Mouse (Mus musculus): Measurements from ENCODE around the gene Ttc22. TPM values are rescaled to one million over a fixed set of nuclear protein-coding genes. Genes with fewer than 3 reads are reported as not detected.

Ttc22 gene
- total and polyA plus RNA-seq, 2 experiments from 2014 or later: 0.25 to 0.73 TPM

DNA sequence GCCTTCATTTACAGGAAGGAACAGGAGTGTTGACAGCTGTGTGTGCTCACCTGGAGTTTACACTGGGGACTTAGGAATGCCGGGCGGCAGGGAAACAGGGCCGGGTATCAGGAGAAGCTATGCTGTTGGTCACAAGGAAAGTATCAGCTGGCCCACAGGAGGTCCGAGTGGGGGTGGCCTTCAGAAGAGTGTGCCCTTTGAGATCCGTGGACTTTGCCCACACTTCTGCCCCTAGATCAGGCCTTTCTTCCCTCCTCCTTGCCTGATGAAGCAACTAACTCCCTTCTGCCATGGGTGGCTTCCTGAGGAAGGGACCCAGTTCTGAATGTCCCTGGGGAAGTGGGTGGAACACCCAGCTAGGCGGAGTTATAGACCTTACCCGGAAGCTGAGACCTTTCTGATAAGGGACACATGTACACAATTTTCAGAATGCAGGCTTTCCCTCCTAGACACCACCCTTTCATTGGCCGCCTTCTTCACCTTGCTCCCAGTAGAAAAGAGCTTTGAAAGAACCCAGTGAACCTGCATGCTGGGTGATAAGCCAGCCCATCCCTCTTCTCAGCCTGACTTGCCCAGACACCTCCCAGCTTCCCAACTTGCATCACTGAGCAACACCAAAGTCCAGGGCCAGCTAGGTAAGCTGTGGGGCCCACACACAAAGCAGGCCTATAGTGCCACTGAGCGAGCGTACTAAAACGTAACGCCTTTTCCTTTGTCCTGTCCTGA, 39.6 kb upstream of the Ttc22 start:
- peaks cover 28% of the 10 kb centered on the region for H3K36me3 ChIP-seq (replicated peaks; ENCODE audit: control insufficient read depth, insufficient read depth, low read length)
- H3K4me1 ChIP-seq (ENCODE audit: control insufficient read depth, insufficient read depth): peaks cover 22% of the 10 kb centered on the region
- no peak overlapping the region for H3K4me3 ChIP-seq (ENCODE audit: low read depth, low read length)
- TF ChIP-seq EP300 (IDR thresholded peaks at IDR 0.05; ENCODE audit: low read depth) (no peak), CTCF (IDR thresholded peaks at IDR 0.05; ENCODE audit: low read depth) (no peak)
- H3K27me3 ChIP-seq (ENCODE audit: control insufficient read depth, insufficient read depth, low read length): no peaks in the 10 kb centered on the region
- no peak overlapping the region for H3K27ac ChIP-seq (ENCODE audit: low read depth)
- DNase-seq (ENCODE audit: low spot score): no peak
- whole genome bisulfite sequencing: 66% methylated on average over 12 of the region's 12 CpGs
- H3K9ac ChIP-seq (replicated peaks; ENCODE audit: low read depth, low read length): no peak overlapping the region
- no peak overlapping the region for H3K4me2 ChIP-seq (ENCODE audit: low read depth, low read length)
- ATAC-seq (ENCODE audit: insufficient read depth, low read depth): no peak
- no peaks in the 10 kb centered on the region for H3K9me3 ChIP-seq (replicated peaks; ENCODE audit: control insufficient read depth, low read length)

DNA sequence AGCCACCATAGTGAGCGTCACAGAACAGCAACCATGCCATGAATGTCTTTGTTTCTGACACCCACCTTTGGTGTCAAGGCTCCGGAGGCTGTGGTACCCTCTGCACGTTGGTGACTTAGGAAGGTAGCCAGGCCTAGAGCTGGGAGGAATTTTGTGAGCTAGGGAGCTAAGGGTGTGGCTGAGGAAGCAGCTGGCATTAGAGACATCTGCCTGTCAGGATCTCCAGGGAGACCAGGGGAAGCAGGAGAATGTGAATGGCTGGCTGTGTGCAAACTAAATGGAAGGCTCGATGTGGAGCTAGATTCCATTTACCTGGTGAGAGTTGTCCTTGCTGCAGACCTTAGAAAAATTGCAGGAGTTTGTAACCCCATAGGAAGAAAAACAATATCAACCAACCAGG, 37.6 kb upstream of the Ttc22 start:
- peaks cover 22% of the 10 kb centered on the region for H3K4me1 ChIP-seq (ENCODE audit: control insufficient read depth, insufficient read depth)
- no peaks in the 10 kb centered on the region for H3K27me3 ChIP-seq (ENCODE audit: control insufficient read depth, insufficient read depth, low read length)
- no peak overlapping the region for H3K27ac ChIP-seq (ENCODE audit: low read depth)
- peaks cover 26% of the 10 kb centered on the region for H3K36me3 ChIP-seq (replicated peaks; ENCODE audit: control insufficient read depth, insufficient read depth, low read length)
- no peak for ATAC-seq (ENCODE audit: insufficient read depth, low read depth)
- H3K9me3 ChIP-seq (replicated peaks; ENCODE audit: control insufficient read depth, low read length): no peaks in the 10 kb centered on the region
- no peak overlapping the region for H3K4me2 ChIP-seq (ENCODE audit: low read depth, low read length)
- no peak overlapping the region for H3K4me3 ChIP-seq (ENCODE audit: low read depth, low read length)
- no peak for DNase-seq (ENCODE audit: low spot score)
- 83% methylated on average over 4 of the region's 4 CpGs for WGBS
- TF ChIP-seq EP300 (IDR thresholded peaks at IDR 0.05; ENCODE audit: low read depth) (no peak), CTCF (IDR thresholded peaks at IDR 0.05; ENCODE audit: low read depth) (no peak)
- no peak overlapping the region for H3K9ac ChIP-seq (replicated peaks; ENCODE audit: low read depth, low read length)

DNA sequence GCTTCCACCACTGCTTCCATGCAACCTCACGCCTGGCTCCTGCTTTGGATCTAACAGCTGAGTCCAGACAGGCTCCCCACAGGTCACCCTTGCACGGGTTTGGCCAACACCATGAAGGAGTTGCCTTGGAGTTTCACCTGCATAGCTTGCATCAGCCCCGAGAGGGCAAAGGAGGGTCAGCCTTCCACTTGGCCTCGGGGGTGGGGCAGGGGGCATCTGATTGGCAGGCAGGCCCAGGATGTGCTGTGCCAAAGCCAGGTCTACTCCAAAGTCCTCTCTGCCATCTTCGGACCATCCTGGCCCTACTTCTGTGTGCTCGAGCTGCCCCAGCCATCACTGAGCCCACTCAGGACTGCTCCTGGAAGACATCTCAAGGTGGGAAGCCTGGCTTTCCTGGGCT, 35.2 kb upstream of the Ttc22 start:
- Histone ChIP-seq H3K4me3 (ENCODE audit: low read depth, low read length) (no peak overlapping the region), H3K4me1 (ENCODE audit: control insufficient read depth, insufficient read depth) (peaks cover under 1% of the 10 kb centered on the region), H3K9me3 (replicated peaks; ENCODE audit: control insufficient read depth, low read length) (no peaks in the 10 kb centered on the region), H3K27me3 (ENCODE audit: control insufficient read depth, insufficient read depth, low read length) (no peaks in the 10 kb centered on the region), H3K27ac (ENCODE audit: low read depth) (no peak overlapping the region), H3K4me2 (ENCODE audit: low read depth, low read length) (no peak overlapping the region), H3K9ac (replicated peaks; ENCODE audit: low read depth, low read length) (no peak overlapping the region), H3K36me3 (replicated peaks; ENCODE audit: control insufficient read depth, insufficient read depth, low read length) (peaks cover 26% of the 10 kb centered on the region)
- DNase-seq (ENCODE audit: low spot score) (no peak), ATAC-seq (ENCODE audit: insufficient read depth, low read depth) (no peak)
- no peak for TF ChIP-seq CTCF (IDR thresholded peaks at IDR 0.05; ENCODE audit: low read depth)
- WGBS: 92% methylated on average over 6 of the region's 6 CpGs

DNA sequence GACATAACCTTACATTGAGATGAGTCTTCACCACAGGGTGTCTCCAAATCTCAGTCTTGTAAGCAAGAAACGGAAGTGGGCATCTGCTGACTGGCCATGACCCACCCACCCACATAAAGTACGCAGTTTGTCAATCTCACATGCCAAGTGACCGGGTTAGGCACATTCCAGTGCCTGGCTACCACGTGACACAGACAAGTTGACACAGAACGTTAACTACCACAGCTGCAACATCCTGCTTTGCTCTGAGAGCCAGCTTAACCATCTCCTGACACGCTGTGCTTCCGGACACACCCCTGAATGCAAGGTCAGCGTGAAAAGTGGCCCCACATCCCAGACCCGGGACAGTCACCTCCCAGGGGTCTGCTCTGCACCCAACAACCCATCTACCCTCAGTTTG, 32.1 kb upstream of the Ttc22 start:
- no peaks in the 10 kb centered on the region for H3K4me1 ChIP-seq (ENCODE audit: control insufficient read depth, insufficient read depth)
- H3K27ac ChIP-seq (ENCODE audit: low read depth): no peak overlapping the region
- ATAC-seq (ENCODE audit: insufficient read depth, low read depth): no peak
- no peak overlapping the region for H3K4me3 ChIP-seq (ENCODE audit: low read depth, low read length)
- 64% methylated on average over 9 of the region's 9 CpGs for WGBS
- no peak for DNase-seq (ENCODE audit: low spot score)
- H3K27me3 ChIP-seq (ENCODE audit: control insufficient read depth, insufficient read depth, low read length): no peaks in the 10 kb centered on the region
- peaks cover 26% of the 10 kb centered on the region for H3K36me3 ChIP-seq (replicated peaks; ENCODE audit: control insufficient read depth, insufficient read depth, low read length)
- no peaks in the 10 kb centered on the region for H3K9me3 ChIP-seq (replicated peaks; ENCODE audit: control insufficient read depth, low read length)
- H3K9ac ChIP-seq (replicated peaks; ENCODE audit: low read depth, low read length): no peak overlapping the region
- TF ChIP-seq EP300 (IDR thresholded peaks at IDR 0.05; ENCODE audit: low read depth): no peak
- no peak for TF ChIP-seq CTCF (IDR thresholded peaks at IDR 0.05; ENCODE audit: low read depth)
- no peak overlapping the region for H3K4me2 ChIP-seq (ENCODE audit: low read depth, low read length)

DNA sequence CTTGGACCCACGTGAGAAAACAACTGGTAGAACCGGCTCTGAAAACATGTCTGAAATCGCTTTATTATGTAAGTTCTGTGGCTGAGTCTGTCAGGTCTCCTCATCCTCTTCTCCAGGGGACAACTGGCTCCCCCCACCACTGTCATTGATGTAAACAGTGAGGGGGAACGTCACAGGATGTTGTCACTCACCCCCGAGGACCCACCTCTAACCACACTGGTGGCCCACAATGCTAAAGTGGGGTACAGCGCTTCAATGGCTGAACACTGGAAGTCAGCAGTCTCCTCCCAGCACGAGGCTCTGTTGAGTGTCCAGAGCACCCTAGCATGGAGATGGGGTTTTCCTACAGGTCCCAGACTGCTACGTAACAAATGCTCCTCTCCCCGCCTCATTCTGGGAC, 31.4 kb upstream of the Ttc22 start:
- Histone ChIP-seq H3K27me3 (ENCODE audit: control insufficient read depth, insufficient read depth, low read length) (no peaks in the 10 kb centered on the region), H3K4me1 (ENCODE audit: control insufficient read depth, insufficient read depth) (no peaks in the 10 kb centered on the region), H3K9ac (replicated peaks; ENCODE audit: low read depth, low read length) (no peak overlapping the region), H3K27ac (ENCODE audit: low read depth) (no peak overlapping the region), H3K36me3 (replicated peaks; ENCODE audit: control insufficient read depth, insufficient read depth, low read length) (peaks cover 25% of the 10 kb centered on the region), H3K9me3 (replicated peaks; ENCODE audit: control insufficient read depth, low read length) (no peaks in the 10 kb centered on the region), H3K4me3 (ENCODE audit: low read depth, low read length) (no peak overlapping the region), H3K4me2 (ENCODE audit: low read depth, low read length) (no peak overlapping the region)
- ATAC-seq (ENCODE audit: insufficient read depth, low read depth) (no peak), DNase-seq (ENCODE audit: low spot score) (no peak)
- 85% methylated on average over 9 of the region's 9 CpGs for WGBS
- TF ChIP-seq CTCF (IDR thresholded peaks at IDR 0.05; ENCODE audit: low read depth) (no peak), EP300 (IDR thresholded peaks at IDR 0.05; ENCODE audit: low read depth) (no peak)

DNA sequence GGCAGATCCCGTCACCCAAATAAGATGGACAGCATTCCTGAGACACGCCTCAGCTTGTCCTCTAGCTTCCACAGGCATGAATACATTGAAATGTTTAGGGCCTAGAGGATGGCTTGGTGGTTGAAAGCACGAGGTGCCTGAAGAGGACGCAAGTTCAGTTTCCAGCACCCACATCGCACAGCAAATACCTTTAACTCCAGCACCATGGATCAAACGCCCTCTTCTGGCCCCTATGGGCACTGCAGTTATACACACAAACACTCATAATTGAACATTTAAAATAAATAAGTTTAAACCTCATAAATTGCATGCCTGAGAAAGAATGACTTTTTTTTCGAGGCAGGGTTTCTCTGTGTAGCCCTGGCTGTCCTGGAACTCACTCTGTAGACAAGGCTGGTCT, 28.6 kb upstream of the Ttc22 start:
- 0 out of 2 replicates have a peak, but pooled peaks cover 4% of the 10 kb centered on the region for H3K36me3 ChIP-seq (replicated peaks; ENCODE audit: control insufficient read depth, insufficient read depth, low read length)
- no peak overlapping the region for H3K27ac ChIP-seq (ENCODE audit: low read depth)
- ATAC-seq (ENCODE audit: insufficient read depth, low read depth) (no peak), DNase-seq (ENCODE audit: low spot score) (no peak)
- no peak for TF ChIP-seq EP300 (IDR thresholded peaks at IDR 0.05; ENCODE audit: low read depth)
- TF ChIP-seq CTCF (IDR thresholded peaks at IDR 0.05; ENCODE audit: low read depth): no peak
- no peaks in the 10 kb centered on the region for H3K27me3 ChIP-seq (ENCODE audit: control insufficient read depth, insufficient read depth, low read length)
- 54% methylated on average over 7 of the region's 7 CpGs for WGBS
- no peaks in the 10 kb centered on the region for H3K9me3 ChIP-seq (replicated peaks; ENCODE audit: control insufficient read depth, low read length)
- H3K4me2 ChIP-seq (ENCODE audit: low read depth, low read length): no peak overlapping the region
- no peaks in the 10 kb centered on the region for H3K4me1 ChIP-seq (ENCODE audit: control insufficient read depth, insufficient read depth)
- no peak overlapping the region for H3K4me3 ChIP-seq (ENCODE audit: low read depth, low read length)
- no peak overlapping the region for H3K9ac ChIP-seq (replicated peaks; ENCODE audit: low read depth, low read length)

Measured in heart, postnatal 0 days (tissue).